Mouse (Mus musculus): ENCODE measurements around the gene Rora. TPM values are rescaled to one million over a fixed set of nuclear protein-coding genes. Genes with fewer than 3 reads are reported as not detected.

Rora gene
- polyA plus RNA-seq (2016; fragmentation: Nextera tagmentation; extraction: Ambion mirVana), result 7.6 and 7.8 TPM in 2 replicates

GRCm38 (mm10) chr9:68653211-68654038 lies at the start of gene Rora:
TSS of gene Rora (plus strand) at chr9:68653786.
- under 1% methylated on average over 57 of the region's 72 CpGs for WGBS
- H3K27ac ChIP-seq, result peak within 1 kb of the TSS; percentile 93
- peak within 1 kb of the TSS; percentile 78 for H3K9ac ChIP-seq
- H3K4me2 ChIP-seq (replicated peaks), result peak within 1 kb of the TSS; percentile 74
- peaks cover 16% of the 10 kb centered on the region for H3K4me1 ChIP-seq
- ATAC-seq (ENCODE audit: low FRiP score), result peak; percentile 78
- H3K36me3 ChIP-seq, result no peaks in the 10 kb centered on the region
- no peaks in the 10 kb centered on the region for H3K9me3 ChIP-seq (replicated peaks)
- H3K4me3 ChIP-seq, result peak within 1 kb of the TSS; percentile 78
- no peaks in the 10 kb centered on the region; the same call in 1 of the 2 replicates for H3K27me3 ChIP-seq

GRCm38 (mm10) chr9:68614006-68614405 lies 39.6 kb upstream of the Rora start:
- no peaks in the 10 kb centered on the region for H3K9me3 ChIP-seq (replicated peaks)

GRCm38 (mm10) chr9:68617116-68617515 lies 36.5 kb upstream of the Rora start:
- H3K9ac ChIP-seq, result no peak overlapping the region
- H3K36me3 ChIP-seq, result no peaks in the 10 kb centered on the region
- 15% methylated on average over 4 of the region's 4 CpGs for WGBS
- no peak overlapping the region for H3K4me3 ChIP-seq
- H3K4me1 ChIP-seq, result peaks cover 2% of the 10 kb centered on the region; the same call in 1 of the 2 replicates
- ATAC-seq (ENCODE audit: low FRiP score), result no peak
- H3K27ac ChIP-seq, result no peak overlapping the region
- H3K4me2 ChIP-seq (replicated peaks), result no peak overlapping the region
- H3K27me3 ChIP-seq, result no peaks in the 10 kb centered on the region
- H3K9me3 ChIP-seq (replicated peaks), result no peaks in the 10 kb centered on the region

More at GRCm38 (mm10) chr9:68614006-68614405, 39.6 kb upstream of the Rora start:
- 84% methylated on average over 9 of the region's 9 CpGs for WGBS
- no peaks in the 10 kb centered on the region for H3K36me3 ChIP-seq
- H3K27ac ChIP-seq, result no peak overlapping the region
- no peak overlapping the region for H3K9ac ChIP-seq
- H3K27me3 ChIP-seq, result no peaks in the 10 kb centered on the region
- no peak overlapping the region for H3K4me2 ChIP-seq (replicated peaks)
- ATAC-seq (ENCODE audit: low FRiP score), result no peak
- H3K4me3 ChIP-seq, result no peak overlapping the region
- peaks cover 2% of the 10 kb centered on the region; the same call in 1 of the 2 replicates for H3K4me1 ChIP-seq

- no peak overlapping the region for H3K4me3 ChIP-seq
- H3K27me3 ChIP-seq, result no peaks in the 10 kb centered on the region
- H3K4me2 ChIP-seq (replicated peaks), result no peak overlapping the region
- no peak overlapping the region for H3K27ac ChIP-seq
- peaks cover 2% of the 10 kb centered on the region; the same call in 1 of the 2 replicates for H3K4me1 ChIP-seq
- whole genome bisulfite sequencing, result 89% methylated on average over 2 of the region's 2 CpGs
- no peaks in the 10 kb centered on the region for H3K9me3 ChIP-seq (replicated peaks)
- no peak for ATAC-seq (ENCODE audit: low FRiP score)
- H3K9ac ChIP-seq, result no peak overlapping the region
- no peaks in the 10 kb centered on the region for H3K36me3 ChIP-seq
Measured at GRCm38 (mm10) chr9:68620036-68620435, 33.5 kb upstream of the Rora start.

GRCm38 (mm10) chr9:68620441-68620840 lies 33.1 kb upstream of the Rora start:
- no peak overlapping the region for H3K9ac ChIP-seq
- 81% methylated on average over 6 of the region's 6 CpGs for WGBS
- ATAC-seq (ENCODE audit: low FRiP score), result no peak

GRCm38 (mm10) chr9:68624981-68625380 lies 28.6 kb upstream of the Rora start:
- H3K27me3 ChIP-seq, result no peaks in the 10 kb centered on the region
- no peak overlapping the region for H3K9ac ChIP-seq
- no peak for ATAC-seq (ENCODE audit: low FRiP score)
- no peak overlapping the region for H3K27ac ChIP-seq
- H3K9me3 ChIP-seq (replicated peaks), result no peaks in the 10 kb centered on the region
- WGBS, result 84% methylated on average over 4 of the region's 4 CpGs
- no peak overlapping the region for H3K4me2 ChIP-seq (replicated peaks)
- H3K4me1 ChIP-seq, result no peaks in the 10 kb centered on the region
- H3K4me3 ChIP-seq, result no peak overlapping the region
- H3K36me3 ChIP-seq, result no peaks in the 10 kb centered on the region

More at GRCm38 (mm10) chr9:68620441-68620840, 33.1 kb upstream of the Rora start:
- no peak overlapping the region for H3K27ac ChIP-seq
- H3K9me3 ChIP-seq (replicated peaks), result no peaks in the 10 kb centered on the region
- H3K4me2 ChIP-seq (replicated peaks), result no peak overlapping the region
- H3K36me3 ChIP-seq, result no peaks in the 10 kb centered on the region
- no peak overlapping the region for H3K4me3 ChIP-seq
- peaks cover 2% of the 10 kb centered on the region; the same call in 1 of the 2 replicates for H3K4me1 ChIP-seq
- no peaks in the 10 kb centered on the region for H3K27me3 ChIP-seq

GRCm38 (mm10) chr9:68637301-68637700 lies 16.3 kb upstream of the Rora start:
- H3K4me3 ChIP-seq, result no peak overlapping the region
- H3K4me1 ChIP-seq, result no peaks in the 10 kb centered on the region
- no peaks in the 10 kb centered on the region for H3K36me3 ChIP-seq
- no peak overlapping the region for H3K27ac ChIP-seq
- no peaks in the 10 kb centered on the region for H3K9me3 ChIP-seq (replicated peaks)
- no peaks in the 10 kb centered on the region for H3K27me3 ChIP-seq
- H3K4me2 ChIP-seq (replicated peaks), result no peak overlapping the region
- 93% methylated on average over 8 of the region's 8 CpGs for WGBS
- H3K9ac ChIP-seq, result no peak overlapping the region
- ATAC-seq (ENCODE audit: low FRiP score), result no peak

- Histone ChIP-seq H3K36me3 (no peaks in the 10 kb centered on the region), H3K27me3 (no peaks in the 10 kb centered on the region), H3K4me2 (replicated peaks) (no peak overlapping the region), H3K4me1 (no peaks in the 10 kb centered on the region), H3K4me3 (no peak overlapping the region), H3K9me3 (replicated peaks) (no peaks in the 10 kb centered on the region), H3K9ac (no peak overlapping the region), H3K27ac (no peak overlapping the region)
- ATAC-seq (ENCODE audit: low FRiP score), result no peak
- WGBS, result 78% methylated on average over 3 of the region's 3 CpGs
Measured at GRCm38 (mm10) chr9:68641123-68641522, 12.5 kb upstream of the Rora start.

GRCm38 (mm10) chr9:68648061-68648460 lies 5.5 kb upstream of the Rora start:
- Histone ChIP-seq H3K4me2 (replicated peaks) (no peak overlapping the region), H3K4me3 (no peak overlapping the region), H3K36me3 (no peaks in the 10 kb centered on the region), H3K4me1 (no peaks in the 10 kb centered on the region), H3K27me3 (no peaks in the 10 kb centered on the region), H3K9ac (no peak overlapping the region), H3K9me3 (replicated peaks) (no peaks in the 10 kb centered on the region), H3K27ac (no peak overlapping the region)
- no peak for ATAC-seq (ENCODE audit: low FRiP score)
- 73% methylated on average over 3 of the region's 3 CpGs for WGBS

GRCm38 (mm10) chr9:68654039-68654332 lies 400 bp downstream of the Rora start:
- ATAC-seq (ENCODE audit: low FRiP score), result peak; percentile 50
- peak overlapping the region; percentile 93 for H3K27ac ChIP-seq

GRCm38 (mm10) chr9:68654333-68655017 lies 889 bp downstream of the Rora start:
- Histone ChIP-seq H3K9ac (peak overlapping the region; percentile 78), H3K36me3 (no peaks in the 10 kb centered on the region), H3K4me2 (replicated peaks) (peak overlapping the region; percentile 74), H3K9me3 (replicated peaks) (no peaks in the 10 kb centered on the region), H3K27me3 (no peaks in the 10 kb centered on the region; the same call in 1 of the 2 replicates), H3K27ac (peak overlapping the region; percentile 93; the same call in 1 of the 2 replicates), H3K4me3 (peak overlapping the region; percentile 78), H3K4me1 (peaks cover 16% of the 10 kb centered on the region)
- ATAC-seq (ENCODE audit: low FRiP score), result 0 out of 2 replicates have a peak, but pooled peaks have one; percentile 27
- under 1% methylated on average over 43 of the region's 43 CpGs for WGBS

More at GRCm38 (mm10) chr9:68654039-68654332, 400 bp downstream of the Rora start:
- no peaks in the 10 kb centered on the region; the same call in 1 of the 2 replicates for H3K27me3 ChIP-seq
- peaks cover 16% of the 10 kb centered on the region for H3K4me1 ChIP-seq
- H3K4me2 ChIP-seq (replicated peaks), result peak overlapping the region; percentile 74
- H3K9me3 ChIP-seq (replicated peaks), result no peaks in the 10 kb centered on the region
- H3K36me3 ChIP-seq, result no peaks in the 10 kb centered on the region
- 3% methylated on average over 10 of the region's 28 CpGs for WGBS
- peak overlapping the region; percentile 78 for H3K9ac ChIP-seq
- peak overlapping the region; percentile 78 for H3K4me3 ChIP-seq

Measured in hindbrain, embryonic 12.5 days (tissue).